Mouse (Mus musculus) hindbrain, embryonic 13.5 days (tissue): Measurements from ENCODE around the gene Cacna2d1. TPM values are rescaled to one million over a fixed set of nuclear protein-coding genes. Genes with fewer than 3 reads are reported as not detected.
A peak's percentile ranks its signal among the peaks of the same experiment; 100 is the strongest.

ENCODE experiments used
- ATAC-seq: fragments of 200-750 bp; cut with Nextera tagmentation; 2 replicates; pipeline ENCODE4 v1.8.0; 2017; ENCODE audit warnings: moderate TSS enrichment; ENCODE audit not compliant: low FRiP score
- H3K27ac ChIP-seq: fragments of 300-500 bp; sonication (generic); 2 replicates; pipeline ENCODE4 v1.5.1; 2015; ENCODE audit warnings: inconsistent platforms, mild to moderate bottlenecking, moderate library complexity
- H3K27me3 ChIP-seq: fragments of 300-500 bp; sonication (generic); 2 replicates; pipeline ENCODE4 v1.6.1; 2015; ENCODE audit warnings: mild to moderate bottlenecking, inconsistent platforms
- H3K36me3 ChIP-seq: fragments of 300-500 bp; sonication (generic); 2 replicates; pipeline ENCODE4 v1.6.1; 2015; ENCODE audit warnings: mild to moderate bottlenecking, inconsistent platforms
- H3K4me1 ChIP-seq: fragments of 300-500 bp; sonication (generic); replicated peaks from 2 replicates; pipeline ENCODE4 v1.6.1; 2015; ENCODE audit warnings: inconsistent platforms
- H3K4me2 ChIP-seq: fragments of 300-500 bp; sonication (generic); 2 replicates; pipeline ENCODE4 v1.6.1; 2015; ENCODE audit warnings: inconsistent platforms, mild to moderate bottlenecking, moderate library complexity
- H3K4me3 ChIP-seq: fragments of 300-500 bp; sonication (generic); 2 replicates; pipeline ENCODE4 v1.5.1; 2015; ENCODE audit warnings: mild to moderate bottlenecking, inconsistent platforms
- H3K9ac ChIP-seq: fragments of 300-500 bp; sonication (generic); 2 replicates; pipeline ENCODE4 v1.6.1; 2015; ENCODE audit warnings: mild to moderate bottlenecking, inconsistent platforms
- H3K9me3 ChIP-seq: fragments of 300-500 bp; sonication (generic); 2 replicates; pipeline ENCODE4 v1.6.1; 2016; ENCODE audit warnings: inconsistent platforms
- WGBS: fragments of 180-500 bp; shearing (Covaris S2); methylation state at CpG from one replicate; pipeline ENCODE4 v1.1.7; 2015; 5-methylcytosine and 5-hydroxymethylcytosine counted together
- polyA plus RNA-seq: library from polyadenylated mRNA; unstranded; fragments of >200 nt; fragmentation: Nextera tagmentation; extraction: Ambion mirVana; gene quantifications from 2 replicates; pipeline ENCODE4 v1.2.1, GENCODE M21; 2015

Gene Cacna2d1
- polyA plus RNA-seq, 1 experiment from 2014 or later = 38.5 TPM

- no peak overlapping the region for H3K9ac ChIP-seq
- no peaks in the 10 kb centered on the region for H3K9me3 ChIP-seq
- H3K27me3 ChIP-seq = no peaks in the 10 kb centered on the region
- no peak overlapping the region for H3K4me3 ChIP-seq
- no peaks in the 10 kb centered on the region for H3K36me3 ChIP-seq
- H3K4me2 ChIP-seq = no peak overlapping the region
- peak overlapping the region; percentile 55; the same call in 1 of the 2 replicates for H3K27ac ChIP-seq
- whole genome bisulfite sequencing = 36% methylated on average over 5 of the region's 5 CpGs
- ATAC-seq = no peak
- H3K4me1 ChIP-seq = peaks cover 5% of the 10 kb centered on the region
Measured at GRCm38 (mm10) chr5:16029481-16029880, 95.0 kb downstream of the Cacna2d1 start.

GRCm38 (mm10) chr5:16033569-16033968 is 99.1 kb downstream of the Cacna2d1 start:
- no peaks in the 10 kb centered on the region for H3K36me3 ChIP-seq
- H3K9ac ChIP-seq = no peak overlapping the region
- no peak overlapping the region for H3K27ac ChIP-seq
- no peak overlapping the region for H3K4me3 ChIP-seq
- H3K27me3 ChIP-seq = no peaks in the 10 kb centered on the region
- 61% methylated on average over 1 of the region's 1 CpGs for WGBS
- H3K4me2 ChIP-seq = no peak overlapping the region
- ATAC-seq = no peak
- H3K9me3 ChIP-seq = no peaks in the 10 kb centered on the region
- peaks cover 2% of the 10 kb centered on the region; the same call in 1 of the 2 replicates for H3K4me1 ChIP-seq

GRCm38 (mm10) chr5:16035259-16035658 is 100.8 kb downstream of the Cacna2d1 start:
- no peaks in the 10 kb centered on the region for H3K4me1 ChIP-seq
- H3K27ac ChIP-seq = no peak overlapping the region
- 64% methylated on average over 1 of the region's 1 CpGs for WGBS
- no peaks in the 10 kb centered on the region for H3K27me3 ChIP-seq
- H3K9me3 ChIP-seq = no peaks in the 10 kb centered on the region
- no peak for ATAC-seq
- H3K36me3 ChIP-seq = no peaks in the 10 kb centered on the region
- no peak overlapping the region for H3K9ac ChIP-seq
- H3K4me3 ChIP-seq = no peak overlapping the region
- no peak overlapping the region for H3K4me2 ChIP-seq

- H3K4me3 ChIP-seq = no peak overlapping the region
Measured at GRCm38 (mm10) chr5:16045147-16045878, 110.8 kb downstream of the Cacna2d1 start.

GRCm38 (mm10) chr5:16047452-16048191 is 113.1 kb downstream of the Cacna2d1 start:
- Histone ChIP-seq H3K4me2 (no peak overlapping the region), H3K4me1 (peaks cover 7% of the 10 kb centered on the region), H3K27ac (peak overlapping the region; percentile 18; the same call in 1 of the 2 replicates), H3K9ac (no peak overlapping the region), H3K9me3 (no peaks in the 10 kb centered on the region), H3K27me3 (no peaks in the 10 kb centered on the region), H3K36me3 (no peaks in the 10 kb centered on the region), H3K4me3 (no peak overlapping the region)
- 75% methylated on average over 10 of the region's 10 CpGs for WGBS
- ATAC-seq = no peak

More at GRCm38 (mm10) chr5:16045147-16045878, 110.8 kb downstream of the Cacna2d1 start:
- H3K9ac ChIP-seq = no peak overlapping the region
- H3K36me3 ChIP-seq = no peaks in the 10 kb centered on the region
- no peaks in the 10 kb centered on the region for H3K9me3 ChIP-seq
- no peak overlapping the region for H3K27ac ChIP-seq
- no peak overlapping the region for H3K4me2 ChIP-seq
- H3K4me1 ChIP-seq = peaks cover 7% of the 10 kb centered on the region
- no peaks in the 10 kb centered on the region for H3K27me3 ChIP-seq
- 84% methylated on average over 6 of the region's 6 CpGs for WGBS
- no peak for ATAC-seq

- Histone ChIP-seq H3K27ac (no peak overlapping the region), H3K36me3 (no peaks in the 10 kb centered on the region), H3K27me3 (no peaks in the 10 kb centered on the region), H3K4me2 (no peak overlapping the region), H3K4me1 (0 out of 2 replicates have a peak, but pooled peaks cover 4% of the 10 kb centered on the region), H3K4me3 (no peak overlapping the region), H3K9me3 (no peaks in the 10 kb centered on the region), H3K9ac (no peak overlapping the region)
- 58% methylated on average over 2 of the region's 2 CpGs for WGBS
- no peak for ATAC-seq
Measured at GRCm38 (mm10) chr5:16056795-16057194, 122.3 kb downstream of the Cacna2d1 start.

GRCm38 (mm10) chr5:16062773-16063172 is 128.3 kb downstream of the Cacna2d1 start:
- Histone ChIP-seq H3K27ac (peak overlapping the region; percentile 61; the same call in 1 of the 2 replicates), H3K4me1 (peaks cover 8% of the 10 kb centered on the region), H3K9ac (no peak overlapping the region), H3K4me2 (no peak overlapping the region), H3K27me3 (no peaks in the 10 kb centered on the region), H3K9me3 (no peaks in the 10 kb centered on the region), H3K36me3 (no peaks in the 10 kb centered on the region), H3K4me3 (no peak overlapping the region)
- ATAC-seq = peak; percentile 59; the same call in 1 of the 2 replicates
- 27% methylated on average over 5 of the region's 5 CpGs for WGBS

GRCm38 (mm10) chr5:16063273-16063672 is 128.8 kb downstream of the Cacna2d1 start:
- H3K36me3 ChIP-seq = no peaks in the 10 kb centered on the region
- H3K9me3 ChIP-seq = no peaks in the 10 kb centered on the region
- peaks cover 8% of the 10 kb centered on the region for H3K4me1 ChIP-seq
- ATAC-seq = no peak
- H3K27me3 ChIP-seq = no peaks in the 10 kb centered on the region
- no peak overlapping the region for H3K27ac ChIP-seq
- H3K9ac ChIP-seq = no peak overlapping the region
- H3K4me2 ChIP-seq = no peak overlapping the region
- H3K4me3 ChIP-seq = no peak overlapping the region

- peak overlapping the region; percentile 24; the same call in 1 of the 2 replicates for H3K27ac ChIP-seq
- H3K27me3 ChIP-seq = no peaks in the 10 kb centered on the region
- 54% methylated on average over 3 of the region's 3 CpGs for WGBS
- ATAC-seq = 0 out of 2 replicates have a peak, but pooled peaks have one; percentile 36
- no peak overlapping the region for H3K4me2 ChIP-seq
- no peak overlapping the region for H3K4me3 ChIP-seq
- H3K9ac ChIP-seq = no peak overlapping the region
- H3K36me3 ChIP-seq = no peaks in the 10 kb centered on the region
- H3K4me1 ChIP-seq = peaks cover 8% of the 10 kb centered on the region
- H3K9me3 ChIP-seq = no peaks in the 10 kb centered on the region
Measured at GRCm38 (mm10) chr5:16063949-16064348, 129.5 kb downstream of the Cacna2d1 start.

- no peaks in the 10 kb centered on the region for H3K36me3 ChIP-seq
- H3K4me1 ChIP-seq = peaks cover 8% of the 10 kb centered on the region
- no peaks in the 10 kb centered on the region for H3K27me3 ChIP-seq
- 78% methylated on average over 4 of the region's 4 CpGs for WGBS
- no peak overlapping the region for H3K9ac ChIP-seq
- no peak overlapping the region for H3K27ac ChIP-seq
- no peaks in the 10 kb centered on the region for H3K9me3 ChIP-seq
- H3K4me2 ChIP-seq = no peak overlapping the region
- H3K4me3 ChIP-seq = no peak overlapping the region
- no peak for ATAC-seq
Measured at GRCm38 (mm10) chr5:16065816-16066215, 131.3 kb downstream of the Cacna2d1 start.

GRCm38 (mm10) chr5:16082253-16082652 is 147.8 kb downstream of the Cacna2d1 start:
- WGBS = 85% methylated on average over 2 of the region's 2 CpGs
- Histone ChIP-seq H3K4me2 (no peak overlapping the region), H3K4me1 (peaks cover 6% of the 10 kb centered on the region; the same call in 1 of the 2 replicates), H3K9me3 (no peaks in the 10 kb centered on the region), H3K27me3 (no peaks in the 10 kb centered on the region), H3K9ac (no peak overlapping the region), H3K36me3 (no peaks in the 10 kb centered on the region), H3K4me3 (no peak overlapping the region), H3K27ac (no peak overlapping the region)
- ATAC-seq = no peak

GRCm38 (mm10) chr5:16086979-16087902 is 152.8 kb downstream of the Cacna2d1 start:
- ATAC-seq = peak; percentile 89
- Histone ChIP-seq H3K9me3 (no peaks in the 10 kb centered on the region), H3K36me3 (no peaks in the 10 kb centered on the region), H3K9ac (no peak overlapping the region), H3K4me3 (no peak overlapping the region), H3K27ac (peak overlapping the region; percentile 89), H3K4me1 (peaks cover 10% of the 10 kb centered on the region; the same call in 1 of the 2 replicates), H3K27me3 (no peaks in the 10 kb centered on the region), H3K4me2 (peak overlapping the region; percentile 26)
- 31% methylated on average over 10 of the region's 10 CpGs for WGBS
